Mouse (Mus musculus) intestine, postnatal 0 days (tissue): ENCODE results near the gene Lyz2. TPM values are rescaled to one million over a fixed set of nuclear protein-coding genes. Genes with fewer than 3 reads are reported as not detected.

Experiments
- ATAC-seq: fragments of 200-750 bp; cut with Nextera tagmentation; 2 replicates; pipeline ENCODE4 v1.8.0; 2017; ENCODE audit warnings: mild to moderate bottlenecking, moderate TSS enrichment, moderate library complexity
- H3K27ac ChIP-seq: fragments of 300-500 bp; sonication (generic); 2 replicates; pipeline ENCODE4 v1.5.1; 2014; ENCODE audit warnings: mild to moderate bottlenecking, low read depth, low read length, moderate library complexity
- H3K27me3 ChIP-seq: fragments of 300-500 bp; sonication (generic); replicated peaks from 2 replicates; pipeline ENCODE4 v1.6.1; 2014; ENCODE audit warnings: low read length, mixed read lengths; ENCODE audit not compliant: control insufficient read depth, insufficient read depth
- H3K36me3 ChIP-seq: fragments of 300-500 bp; sonication (generic); 2 replicates; pipeline ENCODE4 v1.6.1; 2014; ENCODE audit warnings: mild to moderate bottlenecking, moderate library complexity; ENCODE audit not compliant: control insufficient read depth, insufficient read depth
- H3K4me1 ChIP-seq: fragments of 300-500 bp; sonication (generic); replicated peaks from 2 replicates; pipeline ENCODE4 v1.6.1; 2014; ENCODE audit warnings: antibody characterized with exemption, low read length, mixed read lengths; ENCODE audit not compliant: control insufficient read depth, insufficient read depth
- H3K4me2 ChIP-seq: fragments of 300-500 bp; sonication (generic); replicated peaks from 2 replicates; pipeline ENCODE4 v1.6.1; 2014; ENCODE audit warnings: low read depth, mild to moderate bottlenecking, moderate library complexity
- H3K4me3 ChIP-seq: fragments of 300-500 bp; sonication (generic); 2 replicates; pipeline ENCODE4 v1.5.1; 2014; ENCODE audit warnings: low read depth, low read length
- H3K9ac ChIP-seq: fragments of 300-500 bp; sonication (generic); 2 replicates; pipeline ENCODE4 v1.6.1; 2014; ENCODE audit warnings: mild to moderate bottlenecking, low read depth, low read length
- H3K9me3 ChIP-seq: fragments of 300-500 bp; sonication (generic); 2 replicates; pipeline ENCODE4 v1.6.1; 2016; ENCODE audit warnings: mixed run types; ENCODE audit not compliant: control insufficient read depth
- CTCF ChIP-seq: sonication (generic); IDR thresholded peaks from 2 replicates; pipeline ENCODE4 v1.5.1; 2016; ENCODE audit warnings: low read depth, mild to moderate bottlenecking, control low read depth, antibody characterized with exemption, moderate library complexity
- WGBS: fragments of 180-500 bp; shearing (Covaris S2); extraction: QIAGEN DNeasy Blood & Tissue Kit; methylation state at CpG from one replicate; pipeline ENCODE4 v1.1.7; 2014; 5-methylcytosine and 5-hydroxymethylcytosine counted together
- polyA plus RNA-seq: library from polyadenylated mRNA; unstranded; fragments of >200 nt; fragmentation: Nextera tagmentation; extraction: Ambion mirVana; gene quantifications from 2 replicates; pipeline ENCODE4 v1.2.1, GENCODE M21; 2015

Lyz2 gene
- polyA plus RNA-seq, 1 experiment from 2014 or later = 47.9 TPM

DNA sequence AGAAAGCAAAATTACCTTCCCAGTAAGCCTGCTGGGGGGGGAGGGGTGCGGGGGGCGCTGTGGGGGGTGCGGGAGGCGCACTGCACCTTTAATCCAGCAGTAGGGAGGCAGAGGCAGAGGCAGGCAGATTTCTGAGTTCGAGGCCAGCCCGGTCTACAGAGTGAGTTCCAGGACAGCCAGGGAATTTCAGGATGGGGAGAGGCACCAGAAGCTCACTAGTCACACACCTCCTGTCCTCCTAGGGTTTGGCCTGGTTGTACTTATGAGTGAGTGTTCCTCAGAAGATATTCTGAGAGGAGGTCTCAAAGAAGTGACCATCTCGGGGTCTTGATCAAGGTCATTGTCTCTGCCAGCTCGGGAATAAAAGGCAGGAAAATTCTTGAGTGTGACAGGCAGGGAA is 30.0 kb upstream of the Lyz2 start:
- no peak overlapping the region for H3K27ac ChIP-seq
- H3K4me2 ChIP-seq = no peak overlapping the region
- no peak overlapping the region for H3K4me3 ChIP-seq
- no peak overlapping the region for H3K9ac ChIP-seq
- ATAC-seq = no peak
- no peaks in the 10 kb centered on the region for H3K36me3 ChIP-seq
- no peak for TF ChIP-seq CTCF
- H3K4me1 ChIP-seq = no peaks in the 10 kb centered on the region
- WGBS = 82% methylated on average over 8 of the region's 8 CpGs
- no peaks in the 10 kb centered on the region for H3K27me3 ChIP-seq
- H3K9me3 ChIP-seq = no peaks in the 10 kb centered on the region

DNA sequence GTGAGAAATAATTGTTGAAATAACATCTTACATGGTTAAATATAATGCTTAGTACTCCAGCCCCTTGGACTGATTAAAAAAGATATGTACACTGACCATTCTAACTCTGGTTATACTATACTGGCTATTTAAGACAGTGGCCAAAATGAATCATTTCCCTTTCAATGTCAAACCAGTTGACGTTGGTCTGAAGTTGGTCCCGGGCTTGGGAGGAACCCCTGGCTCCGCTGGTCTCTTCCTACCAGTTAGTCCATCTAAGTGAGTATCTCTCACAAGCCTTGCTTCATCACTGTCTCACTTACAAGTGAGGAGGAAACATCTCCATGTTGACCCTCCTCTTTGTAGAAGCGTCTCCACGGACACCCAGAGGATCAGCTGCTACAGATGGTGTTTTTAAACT is 22.2 kb upstream of the Lyz2 start:
- H3K36me3 ChIP-seq = no peaks in the 10 kb centered on the region
- H3K9me3 ChIP-seq = peaks cover 6% of the 10 kb centered on the region; the same call in 1 of the 2 replicates
- H3K4me1 ChIP-seq = no peaks in the 10 kb centered on the region
- no peaks in the 10 kb centered on the region for H3K27me3 ChIP-seq
- no peak overlapping the region for H3K4me3 ChIP-seq
- 72% methylated on average over 5 of the region's 5 CpGs for WGBS
- no peak for ATAC-seq
- no peak overlapping the region for H3K4me2 ChIP-seq
- no peak for TF ChIP-seq CTCF
- no peak overlapping the region for H3K9ac ChIP-seq
- no peak overlapping the region for H3K27ac ChIP-seq

DNA sequence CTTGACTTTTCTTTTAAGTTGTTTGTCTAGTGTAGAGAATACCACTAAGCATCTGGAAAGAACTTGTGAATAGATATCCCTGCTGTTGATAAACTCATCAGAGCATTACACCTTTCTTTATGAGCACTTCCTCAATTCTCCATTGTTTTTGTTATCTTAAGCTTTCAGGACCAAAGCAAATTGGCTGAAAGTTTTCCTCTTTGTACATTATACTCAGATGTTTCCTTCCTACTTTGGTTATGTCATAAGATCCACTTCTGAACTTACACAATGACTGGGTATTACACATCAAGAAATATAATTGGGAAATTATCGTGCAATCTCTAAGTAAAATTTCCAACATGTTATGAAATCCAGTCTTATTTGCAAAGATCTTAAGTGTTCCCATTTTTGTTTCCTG is 19.6 kb upstream of the Lyz2 start:
- H3K27me3 ChIP-seq = no peaks in the 10 kb centered on the region
- H3K27ac ChIP-seq = no peak overlapping the region
- TF ChIP-seq CTCF = no peak
- 73% methylated on average over 1 of the region's 1 CpGs for WGBS
- peaks cover 8% of the 10 kb centered on the region; the same call in 1 of the 2 replicates for H3K9me3 ChIP-seq
- no peaks in the 10 kb centered on the region for H3K4me1 ChIP-seq
- no peak overlapping the region for H3K4me3 ChIP-seq
- no peak overlapping the region for H3K4me2 ChIP-seq
- no peak overlapping the region for H3K9ac ChIP-seq
- H3K36me3 ChIP-seq = no peaks in the 10 kb centered on the region
- ATAC-seq = no peak

DNA sequence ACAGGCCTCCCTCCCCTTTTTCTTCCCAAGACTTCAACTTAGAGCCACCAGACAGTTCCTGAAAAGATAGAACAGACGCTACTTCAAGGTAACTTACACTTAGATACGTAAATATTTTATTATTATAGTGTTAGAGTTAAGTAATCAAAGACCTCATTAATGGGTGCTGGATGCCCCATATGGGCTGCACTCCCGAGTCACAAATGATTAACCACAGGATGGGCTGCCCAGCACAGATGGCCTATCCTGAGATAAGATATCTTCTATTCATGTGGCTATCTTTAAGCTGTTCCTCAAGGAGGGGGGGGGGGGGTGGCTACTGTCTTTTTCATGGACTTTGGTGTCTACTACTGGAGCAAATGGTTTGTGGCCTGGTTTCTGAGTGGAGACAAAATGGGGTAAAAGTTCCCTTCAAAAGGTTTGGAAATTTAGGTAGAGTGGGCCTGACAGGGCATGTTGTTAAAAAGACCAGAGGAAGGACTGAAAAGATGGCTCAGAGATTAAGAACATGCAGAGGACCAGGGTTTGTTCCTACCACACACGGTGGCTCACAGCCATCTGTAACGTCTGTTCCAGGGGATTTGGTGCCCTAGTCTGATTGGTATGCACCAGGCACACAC is 17.9 kb upstream of the Lyz2 start:
- no peak for ATAC-seq
- no peak overlapping the region for H3K4me3 ChIP-seq
- no peak for TF ChIP-seq CTCF
- WGBS = 56% methylated on average over 5 of the region's 5 CpGs
- no peaks in the 10 kb centered on the region for H3K4me1 ChIP-seq
- no peak overlapping the region for H3K27ac ChIP-seq
- no peak overlapping the region for H3K4me2 ChIP-seq
- H3K27me3 ChIP-seq = no peaks in the 10 kb centered on the region
- no peaks in the 10 kb centered on the region for H3K36me3 ChIP-seq
- H3K9me3 ChIP-seq = peaks cover 8% of the 10 kb centered on the region; the same call in 1 of the 2 replicates
- no peak overlapping the region for H3K9ac ChIP-seq

DNA sequence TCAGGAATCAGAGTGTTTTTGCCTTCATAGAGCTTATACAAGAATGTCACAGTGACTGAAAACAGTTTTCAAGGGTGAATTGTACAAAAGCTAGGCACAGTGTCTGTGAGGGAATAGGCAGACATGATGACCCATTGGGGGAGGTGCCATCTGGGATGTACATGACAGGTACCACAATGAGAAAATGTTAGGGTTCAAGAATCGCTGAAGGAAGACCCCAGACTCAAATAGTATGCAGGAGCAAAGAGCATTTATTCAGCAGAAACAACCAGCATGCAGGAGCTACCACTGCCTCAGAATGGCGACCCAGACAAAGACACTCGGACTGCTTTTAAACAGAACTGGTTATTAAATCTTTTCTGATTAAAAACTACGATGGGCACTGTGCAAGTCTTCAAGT is 17.0 kb upstream of the Lyz2 start:
- 59% methylated on average over 4 of the region's 4 CpGs for WGBS
- Histone ChIP-seq H3K4me2 (no peak overlapping the region), H3K27me3 (no peaks in the 10 kb centered on the region), H3K4me3 (no peak overlapping the region), H3K9me3 (peaks cover 8% of the 10 kb centered on the region; the same call in 1 of the 2 replicates), H3K4me1 (no peaks in the 10 kb centered on the region), H3K27ac (no peak overlapping the region), H3K36me3 (no peaks in the 10 kb centered on the region), H3K9ac (no peak overlapping the region)
- no peak for ATAC-seq
- no peak for TF ChIP-seq CTCF

DNA sequence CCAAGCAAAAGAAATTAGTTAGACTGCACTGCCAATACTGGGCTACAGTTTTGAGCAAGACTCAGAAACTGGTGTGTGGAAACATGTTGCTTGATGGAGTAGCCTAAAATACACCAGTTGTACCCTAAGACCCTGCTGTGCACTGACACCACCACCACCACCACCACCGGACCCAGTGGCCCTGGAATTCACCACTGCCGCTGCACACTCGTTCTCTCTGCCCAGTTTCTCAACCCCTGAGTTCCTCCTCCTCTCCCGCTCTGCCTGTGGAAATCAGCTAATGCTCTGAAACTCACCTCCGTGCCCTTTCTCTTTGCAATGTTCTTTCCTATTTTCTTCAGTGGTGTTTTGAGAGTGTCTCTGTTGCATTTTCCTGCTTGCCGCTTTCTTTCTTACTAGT is 16.2 kb upstream of the Lyz2 start:
- no peak overlapping the region for H3K27ac ChIP-seq
- no peaks in the 10 kb centered on the region for H3K27me3 ChIP-seq
- no peaks in the 10 kb centered on the region for H3K4me1 ChIP-seq
- no peak overlapping the region for H3K9ac ChIP-seq
- TF ChIP-seq CTCF = no peak
- H3K36me3 ChIP-seq = no peaks in the 10 kb centered on the region
- 86% methylated on average over 6 of the region's 6 CpGs for WGBS
- no peak for ATAC-seq
- peaks cover 8% of the 10 kb centered on the region; the same call in 1 of the 2 replicates for H3K9me3 ChIP-seq
- H3K4me3 ChIP-seq = no peak overlapping the region
- no peak overlapping the region for H3K4me2 ChIP-seq
